Mouse (Mus musculus) ovary, postnatal 14 days (tissue): ENCODE results near the gene Gm20696.

Experiments
- DNase-seq: peaks from one replicate; pipeline ENCODE4 v3.0.0; 2022; ENCODE audit warnings: low spot score

The Gm20696 gene

DNA sequence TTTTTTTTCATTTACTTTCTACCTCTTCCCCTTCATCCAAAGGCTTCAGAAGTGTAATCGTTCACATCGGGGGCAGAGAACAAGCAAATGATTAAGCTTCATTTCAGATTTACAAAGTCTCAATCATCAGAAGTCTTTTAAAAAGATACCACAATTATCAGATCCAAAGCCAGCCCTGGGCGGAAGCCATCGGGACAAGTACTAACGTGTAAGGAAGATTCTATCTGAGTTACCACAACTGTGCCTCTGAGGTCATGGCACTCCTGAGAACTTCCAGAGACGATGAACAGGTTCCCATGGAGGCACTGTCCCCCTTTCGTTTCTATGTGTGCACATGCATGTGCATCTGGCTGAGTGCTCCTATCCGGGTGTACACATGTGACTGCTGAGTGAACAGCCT is 413.3 kb downstream of the Gm20696 start:
- DNase-seq, result no peak

DNA sequence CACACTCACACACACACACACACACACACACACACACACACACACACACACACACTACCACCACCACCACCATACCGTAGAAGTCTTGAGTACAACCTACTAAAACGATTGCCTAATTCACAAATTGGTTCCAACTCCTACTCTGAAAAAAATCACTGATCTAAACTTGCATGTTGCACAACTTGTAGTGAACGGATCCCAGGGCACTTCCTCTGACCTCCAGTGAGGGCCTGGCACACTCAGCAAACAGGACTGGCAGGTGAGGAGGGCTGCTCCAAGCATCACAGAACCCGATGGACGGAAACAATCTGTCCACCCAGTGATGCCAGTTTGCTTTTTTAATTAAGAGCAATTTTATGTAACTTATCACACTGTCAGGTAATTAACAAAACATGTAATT is 413.8 kb downstream of the Gm20696 start:
- no peak for DNase-seq

DNA sequence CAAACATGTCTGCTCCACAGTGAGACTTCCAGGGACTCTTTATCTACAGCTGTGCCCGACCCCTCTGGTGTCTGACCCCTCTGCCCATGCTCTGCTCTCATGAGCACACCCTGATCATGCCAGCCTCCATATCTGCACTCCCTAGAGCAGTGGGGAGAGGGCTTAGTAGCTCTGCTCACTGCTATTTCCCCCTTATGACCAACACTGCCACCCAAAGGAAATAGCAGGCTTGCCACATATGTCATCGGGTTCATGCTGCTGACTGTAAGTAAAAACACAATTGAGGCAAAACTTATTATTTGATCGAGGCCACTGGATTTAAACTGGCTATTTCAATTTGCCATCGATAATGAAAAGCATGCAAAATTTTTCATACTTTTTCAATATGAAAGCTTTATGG is 414.7 kb downstream of the Gm20696 start:
- no peak for DNase-seq

DNA sequence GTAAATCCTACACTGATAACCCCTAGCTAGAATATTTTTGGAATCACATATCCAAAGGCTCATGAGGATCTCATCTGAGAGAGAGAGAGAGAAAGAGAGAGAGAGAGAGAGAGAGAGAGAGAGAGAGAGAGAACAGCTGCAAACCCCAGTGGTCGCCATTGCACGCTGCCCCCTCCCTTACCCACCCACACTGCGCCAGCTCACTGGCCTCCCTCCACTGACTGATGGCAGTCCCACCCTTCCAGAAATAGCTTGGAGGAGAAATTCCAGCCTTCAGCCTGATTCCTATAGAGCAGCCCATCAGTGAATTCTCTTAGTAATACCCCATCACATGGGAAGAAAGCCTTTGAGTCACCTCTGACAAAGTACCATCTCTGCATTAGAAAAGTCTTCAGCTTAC is 415.4 kb downstream of the Gm20696 start:
- DNase-seq, result no peak

DNA sequence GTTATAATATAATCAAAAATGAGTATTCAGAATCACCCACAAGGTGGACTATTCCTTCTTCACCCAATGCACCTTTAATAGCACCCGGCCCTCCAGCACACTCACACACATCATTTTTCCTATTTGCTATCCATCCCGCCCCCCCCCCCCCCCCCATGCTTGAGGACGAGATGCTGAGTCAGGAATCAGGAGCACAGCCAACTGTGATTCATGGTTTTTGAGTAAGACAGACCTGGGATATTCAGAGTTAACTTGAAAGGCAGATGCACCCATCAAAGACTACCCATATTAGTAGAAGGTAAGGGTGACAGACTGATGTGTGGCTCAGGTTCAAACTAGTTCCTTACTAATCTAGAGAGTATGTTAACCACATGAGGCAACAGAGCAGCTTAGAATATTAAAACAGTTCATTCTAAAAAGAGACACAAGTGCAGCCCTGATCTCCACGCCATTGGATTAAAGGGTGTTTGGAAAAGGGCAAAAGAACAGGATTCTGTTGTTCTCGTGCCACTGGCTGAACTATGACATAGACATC is 417.0 kb downstream of the Gm20696 start:
- no peak for DNase-seq

DNA sequence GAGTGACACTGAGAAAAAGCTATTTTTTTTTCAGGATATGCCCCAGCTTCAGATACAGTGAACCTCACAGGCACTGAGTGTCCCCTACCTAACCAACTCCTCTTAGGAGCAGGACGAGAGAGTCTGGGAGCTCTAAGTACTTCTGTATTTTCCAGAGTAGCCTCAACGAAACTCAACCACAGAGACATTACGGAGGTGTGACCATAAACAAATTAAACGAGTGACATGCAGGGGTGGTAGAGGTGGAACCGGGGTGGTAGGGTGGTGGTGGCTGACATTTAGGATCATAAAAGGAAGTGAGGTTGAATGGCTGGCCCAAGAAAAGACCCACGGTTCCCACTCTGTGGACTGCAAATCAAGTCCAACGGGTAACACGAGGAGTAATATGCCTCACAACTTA is 418.2 kb downstream of the Gm20696 start:
- no peak for DNase-seq

DNA sequence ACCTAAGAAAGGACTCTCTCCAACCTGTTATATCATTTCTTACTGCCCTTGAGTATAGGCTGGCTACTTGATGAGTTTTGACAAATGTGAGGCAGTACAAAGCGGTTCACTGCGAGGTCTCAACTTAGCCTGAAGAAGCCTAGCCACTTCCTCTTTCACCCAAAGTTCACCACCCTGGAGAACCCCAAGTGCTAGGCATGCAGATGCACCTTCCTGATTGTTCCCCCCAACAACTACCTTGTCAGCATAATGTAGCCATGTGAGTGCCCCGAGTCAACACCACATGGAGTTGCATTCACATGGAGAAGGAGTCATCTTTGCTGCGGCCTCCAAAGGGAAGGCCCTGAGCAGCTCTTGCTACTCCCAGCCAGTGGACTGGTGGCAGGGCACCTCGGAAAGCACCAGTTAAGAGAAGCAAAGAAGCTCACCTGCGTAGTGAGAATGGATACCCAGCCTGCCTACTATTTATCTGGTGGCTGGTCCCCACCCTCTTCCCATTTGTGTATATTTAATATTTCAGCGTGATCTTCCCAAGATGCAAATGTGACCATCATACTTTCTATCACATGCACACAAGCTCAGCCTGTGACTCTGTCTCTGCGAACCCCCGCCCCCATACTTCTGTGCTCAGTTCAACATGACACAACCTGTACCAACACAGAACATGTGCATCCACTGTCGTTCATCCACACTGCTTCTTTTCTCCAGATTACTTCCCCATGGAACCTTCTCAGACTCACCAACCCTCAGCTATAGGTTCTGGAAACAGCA is 424.8 kb downstream of the Gm20696 start:
- DNase-seq, result no peak

DNA sequence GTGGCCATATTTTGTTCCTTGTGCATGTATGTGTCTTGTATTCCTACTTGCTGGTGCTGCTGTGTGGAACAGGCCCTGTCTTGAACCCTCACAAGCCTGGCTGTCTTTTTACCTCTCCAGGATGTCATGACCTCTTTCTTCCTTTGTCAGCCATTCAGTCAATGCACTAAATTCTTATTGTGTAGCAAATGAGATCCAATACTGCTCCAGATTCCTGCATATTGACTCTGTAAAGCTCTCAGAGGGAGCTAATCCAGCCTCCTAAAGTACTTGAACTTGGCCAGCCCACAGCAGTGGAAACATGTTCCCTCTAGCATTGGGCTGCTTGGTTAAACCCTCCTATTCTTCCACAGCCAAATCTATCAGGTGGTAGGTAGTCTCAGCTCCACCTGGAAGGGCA is 425.8 kb downstream of the Gm20696 start:
- no peak for DNase-seq

DNA sequence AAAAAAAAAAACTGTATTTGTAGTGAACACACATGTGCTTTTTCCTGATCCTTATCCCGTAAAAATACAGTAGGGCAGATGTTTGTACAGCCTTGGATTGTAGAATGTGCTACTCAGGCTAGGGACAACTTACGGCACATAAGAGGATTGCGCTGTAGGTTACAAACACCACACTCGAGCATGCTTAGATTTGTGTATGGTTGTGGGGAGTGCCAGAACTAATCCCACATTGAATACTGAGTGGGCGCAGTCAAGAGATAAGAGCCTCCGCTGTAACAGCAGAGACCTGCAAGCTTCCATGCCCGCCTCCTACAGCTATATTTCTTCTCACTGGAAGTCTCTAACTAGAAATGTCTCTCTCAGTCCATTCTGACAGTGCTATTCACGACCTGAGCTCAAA is 431.0 kb downstream of the Gm20696 start:
- no peak for DNase-seq

DNA sequence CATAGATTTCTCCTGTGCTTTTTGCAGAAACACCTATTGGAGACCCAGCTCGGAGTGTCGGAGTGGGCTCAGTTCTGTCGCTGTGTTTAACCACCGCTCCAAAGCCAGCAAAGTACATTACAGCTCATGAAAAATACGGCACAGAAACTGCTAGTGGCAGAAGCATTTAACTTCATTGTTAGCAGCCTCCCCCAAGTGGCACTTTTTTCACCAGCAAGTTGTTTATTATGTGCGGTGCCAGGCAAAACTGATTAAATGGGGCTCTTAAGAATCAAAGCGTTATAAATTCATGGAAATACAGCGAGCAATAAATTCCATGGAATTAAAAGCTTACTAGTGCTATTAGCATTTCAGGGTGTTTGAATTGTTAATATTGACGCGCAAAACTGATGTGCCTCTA is 433.2 kb downstream of the Gm20696 start:
- no peak for DNase-seq

DNA sequence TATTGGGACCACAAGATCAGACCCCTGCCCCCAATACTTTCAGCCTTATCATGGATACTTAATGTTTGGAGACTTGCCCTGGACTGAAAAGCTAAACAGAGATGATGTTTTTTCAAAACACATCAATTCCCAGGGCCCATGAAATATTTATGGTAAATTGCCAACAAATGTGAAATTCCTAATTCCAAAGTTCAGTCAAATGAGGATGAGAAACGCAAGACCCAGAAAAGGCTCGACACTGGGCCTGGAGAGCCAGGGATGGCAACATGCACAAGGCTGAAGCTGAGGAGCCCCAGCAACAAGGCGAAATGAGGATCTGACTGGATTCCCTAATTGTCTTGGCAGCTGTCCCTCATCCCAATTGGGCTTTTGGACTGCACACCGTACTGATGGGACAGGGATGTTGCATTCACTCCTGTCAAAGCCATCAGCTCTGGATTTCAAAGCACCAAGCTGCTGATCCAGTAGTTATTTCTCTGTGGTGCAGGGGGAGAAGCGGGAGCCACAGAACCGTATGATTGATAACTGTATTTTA is 438.2 kb downstream of the Gm20696 start:
- no peak for DNase-seq

DNA sequence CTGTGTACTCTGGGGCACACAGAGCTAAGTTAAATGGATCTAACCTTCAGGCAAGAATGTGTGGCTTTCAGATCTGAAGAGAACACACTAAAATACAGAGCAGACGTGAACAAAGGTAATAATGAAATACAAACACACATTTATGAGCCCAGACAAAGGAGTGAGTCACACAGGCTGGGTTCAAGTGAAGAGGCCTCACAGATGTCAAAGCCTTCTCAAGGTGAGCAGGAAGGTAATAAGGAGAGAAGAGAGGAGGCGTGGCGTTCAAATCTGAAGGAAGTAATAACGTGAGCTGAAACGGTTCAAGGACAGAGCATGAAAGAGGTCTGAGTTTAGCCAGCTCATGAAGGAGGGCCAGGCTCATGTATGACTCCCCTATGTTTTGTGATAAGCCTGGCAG is 445.4 kb downstream of the Gm20696 start:
- DNase-seq, result no peak

DNA sequence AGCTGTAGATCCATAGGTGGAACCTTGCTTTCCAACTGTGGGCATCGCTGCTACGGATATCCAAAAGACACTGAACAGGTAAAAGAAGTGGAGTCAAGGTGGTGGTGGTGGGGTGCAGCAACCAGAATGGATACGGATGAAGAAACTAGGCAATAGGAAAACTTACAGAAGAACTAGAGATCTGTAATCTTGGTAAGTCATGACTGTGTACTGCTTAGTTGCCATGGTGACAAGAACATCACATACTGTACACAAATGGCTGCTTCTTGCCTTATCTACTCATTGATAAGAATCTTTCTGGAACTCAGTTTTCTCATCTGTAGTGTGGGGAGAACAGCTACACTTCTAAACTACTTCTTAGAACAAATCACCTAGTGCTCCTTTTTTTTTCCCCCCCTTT is 446.1 kb downstream of the Gm20696 start:
- no peak for DNase-seq

DNA sequence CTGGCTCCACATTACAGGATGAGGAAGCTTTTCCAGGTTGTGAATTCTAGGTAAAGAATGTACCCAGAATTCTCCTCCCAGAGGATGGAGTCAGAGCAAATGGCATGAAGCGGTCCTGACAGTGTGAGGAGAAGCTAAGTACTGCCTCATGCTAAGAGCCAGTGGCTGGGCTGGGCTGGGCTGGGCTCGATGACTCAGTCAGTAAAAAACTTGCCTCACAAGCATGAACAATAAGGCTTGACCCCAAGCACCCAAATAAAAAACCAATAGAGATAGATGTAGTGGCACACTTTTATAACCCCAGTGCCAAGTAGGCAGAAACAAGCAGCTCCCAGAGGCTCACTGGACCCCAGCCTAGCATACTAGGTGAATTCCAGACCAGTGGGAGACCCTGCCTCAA is 448.8 kb downstream of the Gm20696 start:
- DNase-seq, result no peak

DNA sequence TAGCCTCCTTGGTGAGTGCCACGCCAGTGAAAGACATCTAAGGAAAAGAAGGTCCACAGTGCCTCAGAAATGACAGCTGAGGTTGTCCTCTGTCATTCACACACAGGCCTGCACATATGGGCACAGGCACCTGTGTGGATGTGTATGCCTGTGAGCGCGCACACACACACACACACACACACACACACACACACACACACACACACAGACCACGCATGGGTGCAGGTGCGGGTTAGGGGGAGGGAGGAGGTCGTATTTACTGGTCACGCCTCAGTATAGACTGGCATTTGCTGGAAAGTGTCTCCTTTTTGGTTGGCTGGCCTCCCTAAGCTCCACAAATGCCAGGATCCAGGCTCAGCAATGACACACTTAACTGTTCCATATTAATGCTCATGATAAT is 449.4 kb downstream of the Gm20696 start:
- no peak for DNase-seq

DNA sequence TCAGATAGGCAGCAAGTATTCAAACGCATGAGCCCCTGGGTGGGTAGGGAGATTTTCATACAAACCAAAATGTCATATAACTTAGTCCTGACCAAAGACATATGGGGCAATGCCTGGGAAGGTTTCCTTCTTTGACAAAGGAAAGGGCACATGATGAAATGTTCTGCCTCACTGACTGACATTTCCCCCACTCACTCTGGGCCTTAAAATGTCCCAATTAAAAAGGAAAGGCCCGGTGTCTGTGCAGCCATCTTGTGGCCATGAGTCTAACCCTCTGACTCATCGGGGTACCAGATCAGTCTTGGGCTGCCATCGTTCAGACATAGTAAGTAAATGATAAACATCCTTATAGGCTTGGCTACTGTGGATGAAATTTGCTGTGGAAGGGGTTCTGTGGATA is 454.1 kb downstream of the Gm20696 start:
- no peak for DNase-seq

DNA sequence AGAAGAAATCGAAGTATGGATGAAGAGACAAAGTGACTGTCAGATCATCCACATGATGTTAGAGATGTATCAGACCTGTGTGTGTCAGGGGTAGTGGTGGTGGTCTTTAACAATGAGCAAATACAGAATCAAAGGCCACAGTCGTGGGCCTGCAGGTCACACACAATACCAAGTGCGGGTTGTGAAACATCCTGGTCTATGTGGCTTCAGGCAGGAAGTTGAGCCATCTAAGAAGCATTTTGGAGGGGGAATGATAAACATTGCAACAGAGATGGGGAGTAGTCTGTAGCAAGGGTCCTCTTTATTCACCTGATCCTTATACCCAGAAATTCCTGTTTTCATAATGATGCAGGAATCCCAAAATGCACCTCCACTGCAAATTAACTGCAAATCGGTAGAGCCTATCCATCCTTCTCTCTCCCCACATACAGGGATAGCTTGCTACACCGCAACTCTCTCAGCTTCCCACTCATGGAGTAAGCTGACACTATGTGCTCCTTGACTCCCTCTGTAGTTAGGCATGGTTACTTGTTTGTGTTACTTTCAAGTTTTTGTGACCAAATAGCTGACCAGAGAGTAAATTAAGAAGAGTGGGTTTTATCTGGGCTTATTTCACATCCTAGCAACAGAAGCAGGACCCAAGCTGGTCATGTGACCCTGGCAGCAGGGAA is 454.8 kb downstream of the Gm20696 start:
- no peak for DNase-seq

DNA sequence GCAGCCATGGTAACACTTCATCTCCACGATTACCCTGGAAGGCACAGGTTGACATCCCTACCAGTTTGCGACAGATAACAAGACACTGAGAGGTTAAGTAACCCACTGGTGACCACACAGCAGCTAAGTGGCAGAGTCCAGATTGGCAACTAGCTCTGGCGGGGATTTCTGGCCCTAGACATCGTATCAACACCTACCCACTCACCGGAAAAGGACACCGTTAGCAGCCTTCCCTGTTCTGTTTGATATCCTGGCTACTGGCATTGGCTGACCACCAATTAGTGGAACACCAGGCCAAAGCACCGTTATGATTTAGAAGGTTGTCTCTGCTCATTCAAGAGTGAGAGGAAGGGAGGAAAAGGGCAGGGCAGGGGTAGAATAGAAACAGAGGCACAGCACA is 456.4 kb downstream of the Gm20696 start:
- DNase-seq, result no peak
